Mouse (Mus musculus): ENCODE results near the gene Btbd2. TPM values are rescaled to one million over a fixed set of nuclear protein-coding genes. Genes with fewer than 3 reads are reported as not detected.
"Not testable (repeated sequence)": the region's sequence is repeated elsewhere in the genome, so short reads cannot be mapped to it uniquely, and the experiment has no call there.

The Btbd2 gene
- polyA plus RNA-seq, 1 experiment from 2014 or later = 12.7 TPM

DNA sequence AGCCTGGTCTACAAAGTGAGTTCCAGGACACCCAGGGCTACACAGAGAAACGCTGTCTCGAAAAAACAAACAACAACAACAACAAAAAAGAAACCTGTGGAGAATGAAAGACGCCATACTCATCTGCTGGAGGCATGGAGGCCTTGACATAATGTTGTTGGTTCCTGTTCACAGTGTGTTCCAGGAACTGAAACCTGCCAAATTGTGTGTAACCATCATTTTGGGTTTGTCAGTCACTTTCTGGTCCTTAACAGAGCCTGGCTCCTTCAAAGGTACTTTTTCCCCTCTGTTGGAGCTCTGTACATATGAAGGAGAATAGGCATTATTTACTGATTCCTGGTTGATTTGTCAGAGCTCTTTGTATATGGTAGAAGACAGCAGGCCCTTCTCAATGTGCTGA is 45.0 kb downstream of the Btbd2 start:
- H3K27ac ChIP-seq = no peak overlapping the region
- no peaks in the 10 kb centered on the region for H3K27me3 ChIP-seq
- no peak overlapping the region for H3K9ac ChIP-seq
- H3K36me3 ChIP-seq = peaks cover 86% of the 10 kb centered on the region
- no peak overlapping the region for H3K4me3 ChIP-seq (replicated peaks)
- H3K4me2 ChIP-seq = no peak overlapping the region
- ATAC-seq (ENCODE audit: low read depth) = no peak
- WGBS (ENCODE audit: insufficient replicate concordance) = 85% methylated on average over 3 of the region's 3 CpGs
- peaks cover 41% of the 10 kb centered on the region for H3K4me1 ChIP-seq (replicated peaks)
- no peak for DNase-seq
- no peaks in the 10 kb centered on the region for H3K9me3 ChIP-seq (replicated peaks)

DNA sequence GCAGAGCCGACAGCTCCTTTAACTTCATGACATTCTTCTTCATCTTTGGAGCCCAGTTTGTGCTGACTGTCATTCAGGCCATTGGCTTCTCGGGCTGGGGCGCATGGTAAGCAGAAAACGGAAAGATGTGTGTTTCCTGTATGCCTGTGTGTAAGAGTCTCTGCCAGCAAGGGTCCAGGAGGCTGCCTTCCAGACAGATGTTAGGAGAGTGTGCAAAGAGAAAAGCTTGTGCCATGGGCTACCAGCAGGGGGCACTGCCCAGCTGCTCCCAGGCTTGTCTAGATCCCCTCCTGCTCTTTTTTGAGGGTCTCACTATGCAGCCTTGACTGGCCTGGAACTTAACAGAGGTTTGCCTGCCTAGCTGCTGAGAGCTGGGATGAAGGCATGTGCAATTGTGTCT is 45.8 kb downstream of the Btbd2 start:
- Histone ChIP-seq H3K27me3 (no peaks in the 10 kb centered on the region), H3K27ac (peak overlapping the region; percentile 63), H3K4me3 (replicated peaks) (no peak overlapping the region), H3K4me1 (replicated peaks) (peaks cover 50% of the 10 kb centered on the region), H3K4me2 (no peak overlapping the region), H3K9ac (0 out of 2 replicates have a peak overlapping the region, but pooled peaks have one; percentile 28), H3K36me3 (peaks cover 92% of the 10 kb centered on the region), H3K9me3 (replicated peaks) (no peaks in the 10 kb centered on the region)
- WGBS (ENCODE audit: insufficient replicate concordance) = 45% methylated on average over 4 of the region's 4 CpGs
- DNase-seq (no peak), ATAC-seq (ENCODE audit: low read depth) (no peak)

DNA sequence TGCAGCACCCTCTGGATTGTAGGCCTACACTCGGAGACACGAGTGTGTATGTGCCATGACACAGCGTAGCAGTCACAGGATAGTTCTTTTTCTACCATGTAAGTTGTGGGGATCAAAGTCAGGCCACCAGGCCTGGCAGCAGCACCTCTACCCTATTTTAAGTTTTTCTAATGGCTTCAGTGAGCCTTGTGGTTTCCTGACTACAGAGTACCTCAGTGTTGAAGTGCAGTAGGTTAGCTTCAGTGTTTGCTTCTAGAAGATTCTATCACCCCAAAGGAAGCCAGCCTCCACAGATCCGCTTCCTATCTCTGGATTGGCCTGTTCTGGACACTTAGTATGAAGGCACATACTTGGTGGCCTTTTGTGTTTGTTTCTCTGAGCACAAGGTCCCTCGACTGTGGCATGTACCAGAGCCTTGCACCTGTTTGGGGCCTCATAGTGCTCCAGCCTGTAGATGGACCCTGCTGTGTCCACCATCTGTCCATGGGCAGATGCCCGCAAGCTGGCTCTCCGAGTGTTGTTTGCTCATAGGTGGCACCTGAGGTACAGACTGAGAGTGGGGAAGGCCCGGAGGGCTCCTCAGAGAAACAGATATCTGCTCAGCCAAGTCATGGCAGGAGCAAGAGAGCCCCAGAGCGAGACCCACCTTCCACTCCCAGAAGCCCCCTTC is 46.6 kb downstream of the Btbd2 start:
- H3K9me3 ChIP-seq (replicated peaks) = no peaks in the 10 kb centered on the region
- peak overlapping the region; percentile 63 for H3K27ac ChIP-seq
- WGBS (ENCODE audit: insufficient replicate concordance) = 79% methylated on average over 9 of the region's 9 CpGs
- H3K4me1 ChIP-seq (replicated peaks) = peaks cover 52% of the 10 kb centered on the region
- peaks cover 88% of the 10 kb centered on the region for H3K36me3 ChIP-seq
- DNase-seq = no peak
- ATAC-seq (ENCODE audit: low read depth) = no peak
- H3K4me2 ChIP-seq = no peak overlapping the region
- H3K27me3 ChIP-seq = no peaks in the 10 kb centered on the region
- 0 out of 2 replicates have a peak overlapping the region, but pooled peaks have one; percentile 28 for H3K9ac ChIP-seq
- H3K4me3 ChIP-seq (replicated peaks) = no peak overlapping the region

DNA sequence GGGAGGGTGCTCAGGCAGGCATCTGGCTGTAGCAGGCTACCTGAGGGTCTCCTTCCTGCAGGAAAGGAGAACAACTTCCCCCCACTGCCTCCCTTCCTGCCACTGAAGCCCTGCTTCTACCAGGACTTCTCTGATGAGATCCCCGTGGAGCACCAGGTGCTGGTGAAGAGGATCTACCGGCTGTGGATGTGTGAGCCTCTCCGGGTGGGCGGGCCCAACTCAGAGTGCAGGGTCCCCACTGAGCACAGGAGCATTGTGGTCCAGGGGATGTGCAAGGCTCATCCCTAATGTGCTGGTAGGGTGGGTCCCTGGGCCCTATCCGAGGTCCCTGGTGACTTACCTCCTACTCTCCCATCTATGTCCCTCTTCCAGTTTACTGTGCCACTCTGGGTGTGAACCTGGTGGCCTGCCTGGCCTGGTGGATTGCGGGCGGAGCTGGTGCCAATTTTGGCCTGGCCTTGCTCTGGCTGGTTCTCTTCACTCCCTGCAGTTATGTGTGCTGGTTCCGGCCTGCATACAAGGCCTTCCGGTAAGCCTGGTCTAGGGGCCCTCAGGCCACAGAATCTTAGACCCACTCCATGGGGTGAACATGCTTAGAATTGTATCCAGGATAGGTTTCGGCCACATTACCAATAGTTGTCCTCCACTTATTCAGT is 47.5 kb downstream of the Btbd2 start:
- no peak for ATAC-seq (ENCODE audit: low read depth)
- WGBS (ENCODE audit: insufficient replicate concordance) = 85% methylated on average over 10 of the region's 10 CpGs

DNA sequence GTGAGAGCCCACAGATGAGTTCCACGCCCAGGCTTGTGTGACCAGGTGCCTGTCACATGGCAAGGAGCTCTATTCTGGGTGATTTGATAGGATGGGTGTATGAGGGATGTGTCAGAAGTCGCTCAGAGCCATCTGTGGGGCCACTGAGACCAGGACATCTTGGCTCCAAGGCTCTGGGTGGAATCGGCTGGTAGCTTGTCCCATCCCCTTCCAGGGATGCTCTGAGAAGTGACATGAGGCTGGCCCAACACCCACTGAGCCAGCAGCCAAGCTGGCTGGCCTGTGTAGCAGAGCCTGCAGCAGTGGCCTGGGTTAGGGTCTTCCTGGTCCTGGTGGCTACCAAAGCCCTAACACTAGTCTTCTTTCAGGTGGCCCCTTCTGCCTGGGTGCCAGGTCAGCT is 48.4 kb downstream of the Btbd2 start:
- H3K9me3 ChIP-seq (replicated peaks) = no peaks in the 10 kb centered on the region
- H3K4me1 ChIP-seq (replicated peaks) = peaks cover 70% of the 10 kb centered on the region
- H3K4me3 ChIP-seq (replicated peaks) = no peak overlapping the region
- H3K9ac ChIP-seq = 0 out of 2 replicates have a peak overlapping the region, but pooled peaks have one; percentile 5
- H3K27me3 ChIP-seq = no peaks in the 10 kb centered on the region
- no peak for ATAC-seq (ENCODE audit: low read depth)
- 77% methylated on average over 3 of the region's 3 CpGs for WGBS (ENCODE audit: insufficient replicate concordance)
- peak overlapping the region; percentile 36 for H3K27ac ChIP-seq
- DNase-seq = no peak
- no peak overlapping the region for H3K4me2 ChIP-seq
- H3K36me3 ChIP-seq = peaks cover 73% of the 10 kb centered on the region

More for the DNA sequence above, 47.5 kb downstream of the Btbd2 start:
- H3K4me3 ChIP-seq (replicated peaks) = no peak overlapping the region
- H3K27ac ChIP-seq = no peak overlapping the region; the same call in 1 of the 2 replicates
- no peak overlapping the region for H3K4me2 ChIP-seq
- H3K36me3 ChIP-seq = peaks cover 81% of the 10 kb centered on the region
- H3K9me3 ChIP-seq (replicated peaks) = no peaks in the 10 kb centered on the region
- DNase-seq = no peak
- no peaks in the 10 kb centered on the region for H3K27me3 ChIP-seq
- no peak overlapping the region for H3K9ac ChIP-seq
- peaks cover 60% of the 10 kb centered on the region for H3K4me1 ChIP-seq (replicated peaks)

DNA sequence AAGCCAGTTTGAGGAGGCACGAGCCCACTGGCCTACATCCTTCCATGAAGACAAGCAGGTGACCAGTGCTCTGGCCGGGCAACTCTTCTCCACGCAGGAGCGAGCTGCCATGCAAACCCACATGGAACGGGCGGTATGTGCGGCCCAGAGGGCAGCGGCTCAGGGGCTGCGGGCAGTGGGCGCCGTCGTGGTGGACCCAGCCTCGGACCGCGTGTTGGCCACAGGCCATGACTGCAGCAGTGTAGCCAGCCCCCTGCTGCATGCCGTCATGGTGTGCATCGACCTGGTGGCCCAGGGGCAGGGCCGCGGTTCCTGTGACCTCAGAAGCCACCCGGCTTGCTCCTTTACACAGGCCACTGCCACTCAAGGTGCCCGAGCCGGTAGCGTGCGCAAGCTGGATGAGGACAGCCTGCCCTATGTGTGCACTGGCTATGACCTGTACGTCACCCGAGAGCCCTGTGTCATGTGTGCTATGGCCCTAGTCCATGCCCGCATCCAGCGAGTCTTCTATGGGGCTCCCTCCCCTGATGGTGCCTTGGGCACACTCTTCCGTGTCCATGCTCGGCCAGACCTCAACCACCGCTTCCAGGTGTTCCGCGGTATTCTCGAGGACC is 50.0 kb downstream of the Btbd2 start:
- H3K4me1 ChIP-seq (replicated peaks) = peaks cover 81% of the 10 kb centered on the region
- H3K9me3 ChIP-seq (replicated peaks) = no peaks in the 10 kb centered on the region
- 0 out of 2 replicates have a peak overlapping the region, but pooled peaks have one; percentile 22 for H3K9ac ChIP-seq
- no peak overlapping the region for H3K4me2 ChIP-seq
- ATAC-seq (ENCODE audit: low read depth) = no peak
- H3K27ac ChIP-seq = peak overlapping the region; percentile 25; the same call in 1 of the 2 replicates
- 95% methylated on average over 34 of the region's 34 CpGs for WGBS (ENCODE audit: insufficient replicate concordance)
- no peak overlapping the region for H3K4me3 ChIP-seq (replicated peaks)
- DNase-seq = no peak
- H3K36me3 ChIP-seq = peaks cover 58% of the 10 kb centered on the region
- no peaks in the 10 kb centered on the region for H3K27me3 ChIP-seq

DNA sequence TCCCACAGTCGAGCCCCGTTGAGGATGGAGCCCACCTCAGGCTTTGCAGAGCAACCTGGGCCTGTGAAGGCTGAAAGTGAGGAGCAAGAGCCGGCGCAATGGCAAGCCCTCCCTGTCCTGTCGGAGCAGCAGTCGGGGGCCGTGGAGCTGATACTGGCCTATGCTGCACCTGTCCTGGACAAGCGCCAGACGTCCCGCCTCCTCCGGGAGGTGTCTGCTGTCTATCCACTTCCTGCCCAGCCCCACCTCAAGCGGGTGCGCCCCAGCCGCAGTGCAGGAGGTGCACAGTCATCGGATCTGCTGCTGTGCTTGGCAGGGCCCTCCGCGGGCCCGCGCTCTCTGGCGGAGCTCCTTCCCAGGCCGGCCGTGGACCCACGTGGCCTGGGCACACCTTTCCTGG is 50.6 kb downstream of the Btbd2 start:
- no peak overlapping the region for H3K4me3 ChIP-seq (replicated peaks)
- ATAC-seq (ENCODE audit: low read depth) (no peak), DNase-seq (no peak)
- 0 out of 2 replicates have a peak overlapping the region, but pooled peaks have one; percentile 22 for H3K9ac ChIP-seq
- peaks cover 86% of the 10 kb centered on the region for H3K4me1 ChIP-seq (replicated peaks)
- H3K27ac ChIP-seq = peak overlapping the region; percentile 25; the same call in 1 of the 2 replicates
- H3K36me3 ChIP-seq = peaks cover 53% of the 10 kb centered on the region
- H3K4me2 ChIP-seq = no peak overlapping the region
- H3K27me3 ChIP-seq = no peaks in the 10 kb centered on the region
- 79% methylated on average over 23 of the region's 23 CpGs for WGBS (ENCODE audit: insufficient replicate concordance)
- H3K9me3 ChIP-seq (replicated peaks) = no peaks in the 10 kb centered on the region

DNA sequence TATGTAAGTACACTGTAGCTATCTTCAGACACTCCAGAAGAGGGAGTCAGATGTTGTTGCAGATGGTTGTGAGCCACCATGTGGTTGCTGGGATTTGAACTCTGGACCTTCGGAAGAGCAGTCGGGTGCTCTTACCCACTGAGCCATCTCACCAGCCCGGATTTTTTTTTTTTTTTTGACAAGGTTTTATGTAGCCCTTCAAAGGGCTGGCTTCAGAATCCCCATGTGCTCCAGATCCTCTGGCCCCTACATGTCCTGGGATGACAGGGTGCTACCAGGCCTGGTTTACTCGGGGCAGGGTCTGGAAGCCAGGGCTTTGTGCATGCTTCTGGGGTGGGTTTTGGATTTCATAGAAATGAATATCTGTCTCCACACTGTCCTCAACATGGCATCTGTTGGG is 51.1 kb downstream of the Btbd2 start, which contains the start of gene Gm49322:
Gene Gm49322, plus strand, starts transcription at position 301 of the 400 bp plus-strand sequence.
- Histone ChIP-seq H3K36me3 (peaks cover 52% of the 10 kb centered on the region), H3K4me3 (replicated peaks) (0 out of 2 replicates have a peak within 1 kb of the TSS, but pooled peaks have one; percentile 69), H3K4me1 (replicated peaks) (peaks cover 87% of the 10 kb centered on the region), H3K27ac (peak within 1 kb of the TSS; percentile 94), H3K9ac (peak within 1 kb of the TSS; percentile 77), H3K4me2 (peak within 1 kb of the TSS; percentile 92)
- not testable (repeated sequence) for ATAC-seq (ENCODE audit: low read depth); H3K27me3 ChIP-seq; DNase-seq; H3K9me3 ChIP-seq (replicated peaks)
- 81% methylated on average over 4 of the region's 4 CpGs for WGBS (ENCODE audit: insufficient replicate concordance)

DNA sequence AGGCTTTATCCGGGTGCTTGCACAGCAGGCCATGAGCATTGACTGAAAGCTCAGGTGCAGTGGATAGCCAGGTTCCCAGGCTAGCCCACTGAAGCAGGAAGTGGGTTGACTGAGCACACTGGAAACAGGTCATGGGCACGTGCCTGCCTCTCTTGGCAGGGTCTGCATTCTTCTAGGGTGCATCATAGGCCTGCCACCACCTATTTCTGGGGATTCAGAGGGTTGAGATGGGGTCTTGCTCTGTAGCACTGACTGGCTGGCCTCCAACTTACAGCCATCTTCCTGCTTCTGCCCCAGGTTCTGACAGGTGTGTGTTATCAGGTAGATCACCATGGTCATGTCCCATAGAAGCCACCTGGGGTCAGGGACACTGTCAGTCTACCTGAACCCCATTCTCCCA is 51.9 kb downstream of the Btbd2 start:
- Histone ChIP-seq H3K4me3 (replicated peaks) (peak overlapping the region; percentile 69; the same call in 1 of the 2 replicates), H3K9ac (peak overlapping the region; percentile 77), H3K4me1 (replicated peaks) (peaks cover 80% of the 10 kb centered on the region), H3K27ac (peak overlapping the region; percentile 94), H3K27me3 (no peaks in the 10 kb centered on the region), H3K9me3 (replicated peaks) (no peaks in the 10 kb centered on the region), H3K36me3 (peaks cover 45% of the 10 kb centered on the region), H3K4me2 (peak overlapping the region; percentile 92)
- ATAC-seq (ENCODE audit: low read depth) (no peak), DNase-seq (no peak)
- 82% methylated on average over 2 of the region's 2 CpGs for WGBS (ENCODE audit: insufficient replicate concordance)

DNA sequence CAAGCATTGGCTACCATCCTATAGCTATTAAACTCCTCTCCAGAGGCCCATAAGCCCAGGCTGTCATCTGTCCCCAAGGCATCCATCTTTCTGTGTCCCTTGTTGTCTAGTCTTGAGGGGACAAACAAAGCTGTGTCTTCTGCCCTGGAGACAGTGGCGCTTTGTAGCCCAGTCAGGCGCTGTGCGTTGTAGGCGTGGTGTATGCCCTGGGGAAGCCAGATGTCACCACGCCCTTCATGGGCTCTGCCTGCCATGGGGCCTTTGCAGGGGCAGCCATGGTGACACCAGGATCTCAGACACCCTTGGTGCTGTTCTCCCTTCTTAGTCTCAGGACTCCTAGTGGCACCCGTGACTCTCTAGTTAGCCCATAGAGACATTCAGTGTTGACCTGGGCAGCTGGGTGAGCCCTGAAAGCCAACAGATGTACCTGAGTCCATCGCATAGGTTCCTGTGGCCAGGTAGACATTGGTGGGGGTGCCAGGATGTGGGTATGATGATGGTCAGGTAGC is 52.8 kb downstream of the Btbd2 start:
- Histone ChIP-seq H3K36me3 (peaks cover 35% of the 10 kb centered on the region), H3K4me1 (replicated peaks) (peaks cover 77% of the 10 kb centered on the region), H3K4me2 (peak overlapping the region; percentile 92), H3K27me3 (no peaks in the 10 kb centered on the region), H3K27ac (peak overlapping the region; percentile 94), H3K9ac (peak overlapping the region; percentile 77), H3K4me3 (replicated peaks) (peak overlapping the region; percentile 69), H3K9me3 (replicated peaks) (no peaks in the 10 kb centered on the region)
- ATAC-seq (ENCODE audit: low read depth) (peak; percentile 81), DNase-seq (peak; percentile 81)
- WGBS (ENCODE audit: insufficient replicate concordance) = 43% methylated on average over 7 of the region's 7 CpGs

DNA sequence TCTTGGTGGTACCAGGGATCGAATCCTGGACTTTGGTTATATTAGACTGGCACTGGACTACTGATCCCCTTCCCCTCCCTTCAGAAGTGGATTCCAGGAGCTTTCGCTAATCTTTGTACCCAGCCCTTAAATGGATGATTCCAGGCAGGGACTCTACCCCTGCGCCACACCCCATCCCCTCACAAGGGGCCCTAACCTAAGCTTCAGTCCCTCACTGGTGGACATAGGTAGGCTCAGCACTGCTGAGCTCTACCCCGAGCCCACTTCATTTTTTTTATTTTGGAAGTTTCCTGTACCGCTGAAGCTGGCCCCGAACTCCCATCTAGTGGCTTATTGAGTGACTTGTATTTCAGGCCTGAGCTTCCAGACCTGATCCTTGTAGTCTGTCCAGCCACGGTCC is 53.5 kb downstream of the Btbd2 start:
- H3K9me3 ChIP-seq (replicated peaks) = no peaks in the 10 kb centered on the region
- peak overlapping the region; percentile 94 for H3K27ac ChIP-seq
- peak overlapping the region; percentile 77 for H3K9ac ChIP-seq
- H3K27me3 ChIP-seq = no peaks in the 10 kb centered on the region
- H3K4me1 ChIP-seq (replicated peaks) = peaks cover 83% of the 10 kb centered on the region
- H3K4me2 ChIP-seq = peak overlapping the region; percentile 92
- H3K4me3 ChIP-seq (replicated peaks) = peak overlapping the region; percentile 69
- WGBS (ENCODE audit: insufficient replicate concordance) = 18% methylated on average over 7 of the region's 7 CpGs
- DNase-seq (no peak), ATAC-seq (ENCODE audit: low read depth) (peak; percentile 19)
- peaks cover 28% of the 10 kb centered on the region for H3K36me3 ChIP-seq

Measured in liver, embryonic 13.5 days (tissue).